Mouse (Mus musculus) bone marrow, adult 2 months (tissue): ENCODE measurements around the gene Trim28.

ENCODE experiments used
- CTCF ChIP-seq: fragments of 200-500 bp; IDR thresholded peaks from 2 replicates; pipeline ENCODE4 v1.5.1; 2011; ENCODE audit warnings: low read length, control low read depth; ENCODE audit not compliant: control insufficient read depth, insufficient read depth
- POLR2A ChIP-seq: fragments of 200-500 bp; IDR thresholded peaks from 2 replicates; pipeline ENCODE4 v1.6.1; 2011; ENCODE audit warnings: low read depth, mild to moderate bottlenecking, control low read depth, low read length, borderline replicate concordance; ENCODE audit not compliant: control insufficient read depth

GRCm38 (mm10) chr7:13006011-13006410, 7.1 kb downstream of the Trim28 start:
- TF ChIP-seq POLR2A: no peak
- no peak for TF ChIP-seq CTCF
